ENCODE assay signal across 16 mouse cellular contexts in genomic region chr9:92694361-92695016, GRCm38 (mm10).
DNase-seq lines count a peak whose midpoint lies in the region; ATAC-seq and TF ChIP-seq lines count a peak whose summit lies in the region.
"Had no signal": no experiment of that assay in that cellular context is flagged by ENCODE, and none has a peak within 500 bp of the region (broad histone marks: within the 10 kb centered on the region; RNA-seq: fewer than 3 reads in every experiment).

No protein-coding gene starts in this region.

- ATAC-seq in forebrain, postnatal 0 days, result peak; percentile 60
- ATAC-seq in forebrain, embryonic 11.5 days (replicated peaks; ENCODE audit: low FRiP score), result no peak
- peak; percentile 82; the same call in 1 of the 2 replicates for ATAC-seq in kidney, embryonic 16.5 days (ENCODE audit: low FRiP score, low TSS enrichment)
- peak; percentile 83 for ATAC-seq in lung, embryonic 16.5 days (ENCODE audit: low read depth)
- no peak for ATAC-seq in cerebellum, adult (ENCODE audit: insufficient number of reproducible peaks, low FRiP score, low TSS enrichment)
- ATAC-seq: forebrain, embryonic 13.5 days had no signal

- H3K9me3 ChIP-seq in forebrain, postnatal 0 days (ENCODE audit: low read length), result no peaks in the 10 kb centered on the region
- H3K9me3 ChIP-seq in forebrain, embryonic 11.5 days (ENCODE audit: control insufficient read depth, low read length), result no peaks in the 10 kb centered on the region
- H3K9me3 ChIP-seq in kidney, embryonic 16.5 days (ENCODE audit: low read length), result no peaks in the 10 kb centered on the region
- H3K9me3 ChIP-seq in lung, embryonic 16.5 days (ENCODE audit: control insufficient read depth, low read length), result no peaks in the 10 kb centered on the region
- H3K9me3 ChIP-seq: embryonic facial prominence, embryonic 13.5 days; forebrain, embryonic 13.5 days; liver, embryonic 13.5 days had no signal

- TF ChIP-seq CTCF in forebrain, postnatal 0 days (IDR thresholded peaks at IDR 0.05; ENCODE audit: low read depth), result no peak

- no peak overlapping the region for H3K27ac ChIP-seq in forebrain, postnatal 0 days (ENCODE audit: low read depth, low read length)
- no peak overlapping the region for H3K27ac ChIP-seq in forebrain, embryonic 11.5 days (ENCODE audit: low read depth, low read length)
- H3K27ac ChIP-seq in kidney, embryonic 16.5 days (ENCODE audit: low read length), result no peak overlapping the region; the same call in 1 of the 2 replicates
- H3K27ac ChIP-seq in lung, embryonic 16.5 days (ENCODE audit: low read length), result no peak overlapping the region
- H3K27ac ChIP-seq: embryonic facial prominence, embryonic 13.5 days; forebrain, embryonic 13.5 days; liver, embryonic 13.5 days had no signal

- no peak overlapping the region for H3K4me3 ChIP-seq in forebrain, postnatal 0 days (ENCODE audit: low read depth, low read length)
- no peak overlapping the region for H3K4me3 ChIP-seq in forebrain, embryonic 11.5 days (ENCODE audit: low read depth, low read length)
- H3K4me3 ChIP-seq in kidney, embryonic 16.5 days (ENCODE audit: low read length), result no peak overlapping the region
- H3K4me3 ChIP-seq in lung, embryonic 16.5 days (ENCODE audit: low read length), result no peak overlapping the region
- H3K4me3 ChIP-seq: embryonic facial prominence, embryonic 13.5 days; forebrain, embryonic 13.5 days; liver, embryonic 13.5 days had no signal

- no peak overlapping the region for H3K4me2 ChIP-seq in forebrain, postnatal 0 days (ENCODE audit: low read depth)
- no peak overlapping the region for H3K4me2 ChIP-seq in forebrain, embryonic 11.5 days (ENCODE audit: low read depth, low read length, severe bottlenecking)
- H3K4me2 ChIP-seq in kidney, embryonic 16.5 days (replicated peaks; ENCODE audit: low read depth, low read length), result peak overlapping the region; percentile 10; the same call in 1 of the 2 replicates
- H3K4me2 ChIP-seq in lung, embryonic 16.5 days (ENCODE audit: low read depth, low read length), result peak overlapping the region; percentile 32
- H3K4me2 ChIP-seq: embryonic facial prominence, embryonic 13.5 days; forebrain, embryonic 13.5 days; liver, embryonic 13.5 days had no signal

- no peak overlapping the region for H3K9ac ChIP-seq in forebrain, postnatal 0 days
- no peak overlapping the region for H3K9ac ChIP-seq in forebrain, embryonic 11.5 days (ENCODE audit: low read length)
- H3K9ac ChIP-seq in kidney, embryonic 16.5 days (replicated peaks; ENCODE audit: low read length), result no peak overlapping the region
- no peak overlapping the region for H3K9ac ChIP-seq in lung, embryonic 16.5 days (ENCODE audit: low read length)
- H3K9ac ChIP-seq: embryonic facial prominence, embryonic 13.5 days; forebrain, embryonic 13.5 days; liver, embryonic 13.5 days had no signal

- no peaks in the 10 kb centered on the region for H3K27me3 ChIP-seq in forebrain, postnatal 0 days (ENCODE audit: insufficient read depth, low read length)
- no peaks in the 10 kb centered on the region for H3K27me3 ChIP-seq in forebrain, embryonic 11.5 days (ENCODE audit: control insufficient read depth, insufficient read depth, low read length)
- H3K27me3 ChIP-seq in kidney, embryonic 16.5 days (ENCODE audit: insufficient read depth, low read length), result no peaks in the 10 kb centered on the region
- no peaks in the 10 kb centered on the region for H3K27me3 ChIP-seq in lung, embryonic 16.5 days (ENCODE audit: control insufficient read depth, insufficient read depth, low read depth, low read length)
- H3K27me3 ChIP-seq: embryonic facial prominence, embryonic 13.5 days; forebrain, embryonic 13.5 days; liver, embryonic 13.5 days had no signal

- WGBS in forebrain, postnatal 0 days, result 49% methylated on average over 6 of the region's 6 CpGs
- 77% methylated on average over 6 of the region's 6 CpGs for WGBS in forebrain, embryonic 11.5 days
- 42% methylated on average over 6 of the region's 6 CpGs for WGBS in kidney, embryonic 16.5 days
- 27% methylated on average over 6 of the region's 6 CpGs for WGBS in lung, embryonic 16.5 days

- H3K4me1 ChIP-seq in forebrain, postnatal 0 days (ENCODE audit: insufficient read depth), result no peaks in the 10 kb centered on the region
- H3K4me1 ChIP-seq in forebrain, embryonic 11.5 days (replicated peaks; ENCODE audit: control insufficient read depth, insufficient read depth, low read length), result no peaks in the 10 kb centered on the region
- H3K4me1 ChIP-seq in kidney, embryonic 16.5 days (ENCODE audit: insufficient read depth, low read length), result no peaks in the 10 kb centered on the region
- no peaks in the 10 kb centered on the region; the same call in 1 of the 2 replicates for H3K4me1 ChIP-seq in lung, embryonic 16.5 days (replicated peaks; ENCODE audit: control insufficient read depth, insufficient read depth, low read length)
- H3K4me1 ChIP-seq: embryonic facial prominence, embryonic 13.5 days; forebrain, embryonic 13.5 days; liver, embryonic 13.5 days had no signal

- peak; percentile 40 for DNase-seq in forebrain, postnatal 0 days
- DNase-seq in forebrain, embryonic 11.5 days (ENCODE audit: low spot score), result no peak
- DNase-seq in kidney, adult 9 months, result no peak
- DNase-seq in lung, postnatal 25 days (ENCODE audit: low spot score), result no peak
- DNase-seq in lung, postnatal 36 days, result peak; percentile 3
- DNase-seq: adrenal gland, adult 2 months; cerebellum, postnatal 14 days; kidney, postnatal 36 days; left cerebral cortex, postnatal 4 days; liver, embryonic 13.5 days; right cerebral cortex, postnatal 4 days had no signal

- no peaks in the 10 kb centered on the region for H3K36me3 ChIP-seq in forebrain, postnatal 0 days (ENCODE audit: insufficient read depth)
- no peaks in the 10 kb centered on the region for H3K36me3 ChIP-seq in forebrain, embryonic 11.5 days (ENCODE audit: control insufficient read depth, insufficient read depth, low read length)
- no peaks in the 10 kb centered on the region for H3K36me3 ChIP-seq in kidney, embryonic 16.5 days (ENCODE audit: insufficient read depth, low read length)
- no peaks in the 10 kb centered on the region for H3K36me3 ChIP-seq in lung, embryonic 16.5 days (ENCODE audit: control insufficient read depth, insufficient read depth, low read length)
- H3K36me3 ChIP-seq: embryonic facial prominence, embryonic 13.5 days; liver, embryonic 13.5 days had no signal

Comparison
In these comparisons a context has a peak if more than half of its experiments do, and no peak if none do; other contexts are left out.
1. ATAC-seq: peak in forebrain, postnatal 0 days (single experiment), kidney, embryonic 16.5 days (single experiment) and lung, embryonic 16.5 days (single experiment); none in forebrain, embryonic 11.5 days (single experiment) and cerebellum, adult (single experiment).
2. DNase-seq: peak in forebrain, postnatal 0 days (single experiment) and lung, postnatal 36 days (single experiment); none in forebrain, embryonic 11.5 days (single experiment), kidney, adult 9 months (single experiment) and lung, postnatal 25 days (single experiment).
3. H3K4me2 ChIP-seq: peak in kidney, embryonic 16.5 days (single experiment) and lung, embryonic 16.5 days (single experiment); none in forebrain, postnatal 0 days (single experiment) and forebrain, embryonic 11.5 days (single experiment).